Mouse (Mus musculus) ES-Bruce4 (cell line): Measurements from ENCODE around the gene Gm4353. TPM values are rescaled to one million over a fixed set of nuclear protein-coding genes. Genes with fewer than 3 reads are reported as not detected.
A peak's percentile ranks its signal among the peaks of the same experiment; 100 is the strongest.

ENCODE experiments used
- H3K27ac ChIP-seq: 2 replicates; pipeline ENCODE4 v1.5.1; 2012; ENCODE audit warnings: low read length, inconsistent platforms; ENCODE audit not compliant: insufficient read depth
- H3K27me3 ChIP-seq: 2 replicates; pipeline ENCODE4 v1.6.1; 2012; ENCODE audit warnings: mild to moderate bottlenecking, low read length, inconsistent platforms; ENCODE audit not compliant: control insufficient read depth, poor library complexity, insufficient read depth, severe bottlenecking
- H3K36me3 ChIP-seq: 2 replicates; pipeline ENCODE4 v1.6.1; 2012; ENCODE audit warnings: inconsistent platforms, mild to moderate bottlenecking, low read length, moderate library complexity; ENCODE audit not compliant: control insufficient read depth, poor library complexity, insufficient read depth, severe bottlenecking
- H3K4me1 ChIP-seq: one replicate; pipeline ENCODE4 v1.8.1; 2011; ENCODE audit warnings: low read length; ENCODE audit not compliant: control insufficient read depth, insufficient read depth
- H3K4me3 ChIP-seq: 2 replicates; pipeline ENCODE4 v1.5.1; 2011; ENCODE audit warnings: low read depth, mild to moderate bottlenecking, low read length
- H3K9ac ChIP-seq: 2 replicates; pipeline ENCODE4 v1.6.1; 2012; ENCODE audit warnings: low read depth, mild to moderate bottlenecking, inconsistent platforms; ENCODE audit not compliant: poor library complexity, severe bottlenecking
- H3K9me3 ChIP-seq: replicated peaks from 2 replicates; pipeline ENCODE4 v1.6.1; 2012; ENCODE audit warnings: mild to moderate bottlenecking, low read length, inconsistent platforms; ENCODE audit not compliant: control insufficient read depth, poor library complexity, insufficient read depth, severe bottlenecking
- CTCF ChIP-seq: IDR thresholded peaks from one replicate; pipeline ENCODE4 v1.8.1; 2011; ENCODE audit warnings: low read depth, low read length
- EP300 ChIP-seq: IDR thresholded peaks from 2 replicates; pipeline ENCODE4 v1.6.1; 2011; ENCODE audit warnings: low read depth, low read length; ENCODE audit not compliant: insufficient read depth
- POLR2A ChIP-seq: IDR thresholded peaks from one replicate; pipeline ENCODE4 v1.8.1; 2011; ENCODE audit warnings: low read length; ENCODE audit not compliant: insufficient read depth
- polyA plus RNA-seq: library from polyadenylated mRNA; stranded (reverse); fragments of >200 nt; gene quantifications from 2 replicates; pipeline ENCODE4 v1.2.4, GENCODE M21; 2011; ENCODE audit warnings: low read depth; ENCODE audit not compliant: missing spikeins, insufficient read depth, insufficient read length

The Gm4353 gene
- polyA plus RNA-seq, 1 experiment, result 2.1 TPM

GRCm38 (mm10) chr7:116033371-116034241, 50.8 kb downstream of the Gm4353 start:
- H3K9me3 ChIP-seq, result no peaks in the 10 kb centered on the region
- H3K4me1 ChIP-seq, result no peaks in the 10 kb centered on the region
- H3K27me3 ChIP-seq, result peaks cover 46% of the 10 kb centered on the region
- H3K36me3 ChIP-seq, result no peaks in the 10 kb centered on the region
- peak overlapping the region; percentile 48 for H3K9ac ChIP-seq
- no peak for TF ChIP-seq EP300
- no peak for TF ChIP-seq POLR2A
- TF ChIP-seq CTCF, result no peak
- H3K4me3 ChIP-seq, result peak overlapping the region; percentile 43
- no peak overlapping the region for H3K27ac ChIP-seq

Other genes with a start within 250 kb of the Gm4353 start
- 0.88 and 1.4 TPM in 2 replicates for gene Sox6, start 45.8 kb downstream of the Gm4353 start, polyA plus RNA-seq
- gene 1110004F10Rik, start 45.2 kb downstream of the Gm4353 start, polyA plus RNA-seq, result 119 and 144 TPM in 2 replicates
- gene Plekha7, start 223.7 kb upstream of the Gm4353 start, polyA plus RNA-seq, result 80.0 and 80.5 TPM in 2 replicates
- 245 and 285 TPM in 2 replicates for gene Rps13, start 249.6 kb upstream of the Gm4353 start, polyA plus RNA-seq